Mouse (Mus musculus) myocyte (in vitro differentiated cells): Measurements from ENCODE around the gene Tgfb1i1. TPM values are rescaled to one million over a fixed set of nuclear protein-coding genes. Genes with fewer than 3 reads are reported as not detected.

ENCODE experiments used
- H3K27me3 ChIP-seq: one replicate; pipeline ENCODE4 v1.6.1; 2011; ENCODE audit not compliant: control insufficient read depth, insufficient read depth, insufficient read length
- H3K36me3 ChIP-seq: one replicate; pipeline ENCODE4 v1.6.1; 2011; ENCODE audit not compliant: control insufficient read depth, insufficient read depth
- H3K4me2 ChIP-seq: one replicate; pipeline ENCODE4 v1.6.1; 2011; ENCODE audit warnings: low read depth, control low read depth
- H3K4me3 ChIP-seq: one replicate; pipeline ENCODE4 v1.5.1; 2011; ENCODE audit warnings: mild to moderate bottlenecking, control low read depth, moderate library complexity
- H3K79me2 ChIP-seq: one replicate; pipeline ENCODE4 v1.6.1; 2011; ENCODE audit not compliant: control insufficient read depth, insufficient read depth
- H3ac ChIP-seq: one replicate; pipeline ENCODE4 v1.6.1; 2011; ENCODE audit not compliant: control insufficient read depth, insufficient read length
- CEBPB ChIP-seq: IDR thresholded peaks from 2 replicates; pipeline ENCODE4 v1.6.1; 2011; ENCODE audit warnings: mild to moderate bottlenecking, moderate library complexity; ENCODE audit not compliant: poor library complexity, insufficient read depth, severe bottlenecking
- E2F4 ChIP-seq: IDR thresholded peaks from one replicate; pipeline ENCODE4 v1.6.1; 2011; ENCODE audit warnings: mild to moderate bottlenecking, control low read depth, moderate library complexity; ENCODE audit not compliant: insufficient read depth
- MAX ChIP-seq: IDR thresholded peaks from one replicate; pipeline ENCODE4 v1.6.1; 2011; ENCODE audit warnings: low read depth, mild to moderate bottlenecking, control low read depth
- MYOD1 ChIP-seq, 3 experiments: IDR thresholded peaks; one replicate each; pipeline ENCODE4 v1.6.1; 2011; ENCODE audit warnings: control low read depth in 2 of 3, low read depth in 2 of 3, mild to moderate bottlenecking in 2 of 3, moderate library complexity in 1 of 3; ENCODE audit not compliant: insufficient read length in 2 of 3, control insufficient read depth in 1 of 3
- MYOG ChIP-seq, 3 experiments: IDR thresholded peaks; one replicate each; pipeline ENCODE4 v1.6.1; 2011; ENCODE audit warnings: control low read depth in 2 of 3, low read depth in 2 of 3, mild to moderate bottlenecking in 2 of 3; ENCODE audit not compliant: insufficient read length in 2 of 3, control insufficient read depth in 1 of 3, insufficient read depth in 1 of 3
- POLR2A ChIP-seq: IDR thresholded peaks from one replicate; pipeline ENCODE4 v1.6.1; 2011; ENCODE audit warnings: low read depth, mild to moderate bottlenecking, control low read depth, moderate library complexity; ENCODE audit not compliant: insufficient read length
- POLR2AphosphoS2 ChIP-seq: IDR thresholded peaks from one replicate; pipeline ENCODE4 v1.6.1; 2011; ENCODE audit warnings: low read depth, control low read depth; ENCODE audit not compliant: insufficient read length
- REST ChIP-seq: IDR thresholded peaks from one replicate; pipeline ENCODE4 v1.6.1; 2011; ENCODE audit warnings: mild to moderate bottlenecking, control low read depth, moderate library complexity; ENCODE audit not compliant: insufficient read depth, insufficient read length
- SRF ChIP-seq: IDR thresholded peaks from one replicate; pipeline ENCODE4 v1.6.1; 2011; ENCODE audit warnings: low read depth; ENCODE audit not compliant: control insufficient read depth, insufficient read length
- TCF12 ChIP-seq: IDR thresholded peaks from one replicate; pipeline ENCODE4 v1.6.1; 2011; ENCODE audit warnings: mild to moderate bottlenecking, control low read depth; ENCODE audit not compliant: poor library complexity, insufficient read depth, severe bottlenecking
- TCF3 ChIP-seq: IDR thresholded peaks from one replicate; pipeline ENCODE4 v1.6.1; 2011; ENCODE audit warnings: low read depth, control low read depth; ENCODE audit not compliant: insufficient read length
- USF1 ChIP-seq: IDR thresholded peaks from one replicate; pipeline ENCODE4 v1.6.1; 2011; ENCODE audit warnings: low read depth, mild to moderate bottlenecking, control low read depth, moderate library complexity
- polyA plus RNA-seq: library from polyadenylated mRNA; unstranded; fragments of >200 nt; fragmentation: generic; extraction: Trizol; gene quantifications from one replicate; pipeline ENCODE4 v1.2.1, GENCODE M21; 2012; ENCODE audit warnings: missing spikeins

Gene Tgfb1i1
- polyA plus RNA-seq, 1 experiment: 58.1 TPM

DNA sequence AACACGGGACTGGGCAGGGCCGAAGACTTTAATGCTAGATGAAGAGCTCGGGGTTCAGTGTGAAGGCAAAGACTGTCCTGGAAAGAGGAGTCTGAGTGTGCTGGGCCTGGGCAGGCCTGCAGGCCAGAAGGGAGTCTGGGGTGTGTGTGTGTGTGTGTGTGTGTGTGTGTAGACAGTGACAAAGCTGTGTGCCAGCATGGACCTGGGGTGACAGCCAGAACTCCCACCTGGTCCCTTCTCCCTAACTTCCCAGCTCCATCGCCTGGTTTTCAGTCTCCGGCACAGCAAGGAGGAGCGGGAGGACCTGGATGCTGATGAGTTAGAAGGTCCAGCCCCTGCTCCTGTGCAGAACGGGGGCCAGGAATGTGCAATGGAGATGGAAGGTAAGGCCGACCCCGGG lies 24.9 kb downstream of the Tgfb1i1 start:
- H3K36me3 ChIP-seq: peaks cover 9% of the 10 kb centered on the region
- H3ac ChIP-seq: no peak overlapping the region
- no peak for TF ChIP-seq POLR2A
- TF ChIP-seq POLR2AphosphoS2: no peak
- no peak for TF ChIP-seq TCF12
- no peak for TF ChIP-seq MAX
- TF ChIP-seq USF1: no peak
- no peak overlapping the region for H3K4me2 ChIP-seq
- no peaks in the 10 kb centered on the region for H3K27me3 ChIP-seq
- no peaks in the 10 kb centered on the region for H3K79me2 ChIP-seq
- no peak overlapping the region for H3K4me3 ChIP-seq

DNA sequence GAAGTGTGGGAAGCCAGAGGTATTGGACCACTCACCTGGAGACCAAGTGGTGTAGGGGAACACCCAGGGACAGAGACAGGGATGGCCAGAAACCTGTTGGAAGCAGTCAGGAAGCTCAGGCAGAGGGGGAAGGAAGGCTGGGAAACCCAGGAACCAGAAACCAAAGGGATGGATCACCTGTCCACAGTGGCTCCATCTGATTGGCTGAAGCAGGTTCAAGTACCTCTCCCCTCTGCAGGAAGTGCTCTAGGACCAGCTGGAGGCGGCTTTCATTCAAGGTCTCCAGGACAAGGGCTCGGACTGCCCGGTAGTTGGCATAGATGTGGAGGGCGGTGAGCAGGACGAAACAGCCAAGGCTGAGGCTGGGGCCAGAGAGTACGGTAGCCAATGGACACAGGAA lies 29.4 kb downstream of the Tgfb1i1 start:
- TF ChIP-seq REST (no peak), E2F4 (no peak), USF1 (no peak), CEBPB (no peak), MAX (no peak)
- no peak overlapping the region for H3ac ChIP-seq
- no peaks in the 10 kb centered on the region for H3K79me2 ChIP-seq
- H3K4me3 ChIP-seq: no peak overlapping the region
- peaks cover 16% of the 10 kb centered on the region for H3K36me3 ChIP-seq
- H3K4me2 ChIP-seq: no peak overlapping the region
- H3K27me3 ChIP-seq: no peaks in the 10 kb centered on the region

DNA sequence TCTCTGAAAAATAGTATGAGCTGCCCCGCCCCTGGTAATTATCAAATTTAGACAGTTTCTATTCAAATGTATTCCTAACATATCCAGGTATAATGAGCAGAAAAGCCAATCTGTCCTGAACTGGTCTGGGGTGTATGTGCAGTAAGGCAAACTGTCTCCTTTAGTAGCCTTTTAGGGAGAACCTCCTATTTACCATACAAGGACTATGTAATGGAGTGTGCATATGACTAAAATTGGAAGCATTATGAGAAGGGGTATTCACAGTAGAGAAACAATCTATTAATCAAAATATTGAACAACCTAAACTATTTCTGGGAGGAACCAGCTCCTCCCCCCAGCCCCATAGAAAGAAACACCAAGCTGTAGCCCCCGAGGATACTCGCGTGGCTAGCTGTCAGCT lies 33.1 kb downstream of the Tgfb1i1 start:
- Histone ChIP-seq H3K36me3 (peaks cover 16% of the 10 kb centered on the region), H3K4me3 (no peak overlapping the region), H3ac (no peak overlapping the region), H3K4me2 (no peak overlapping the region), H3K79me2 (no peaks in the 10 kb centered on the region), H3K27me3 (no peaks in the 10 kb centered on the region)
- TF ChIP-seq POLR2A: no peak
- no peak for TF ChIP-seq TCF12
- no peak for TF ChIP-seq MYOD1 (IDR thresholded peaks at IDR 0.05; ENCODE audit: control insufficient read depth in 1 of 3, insufficient read length in 2 of 3, low read depth in 2 of 3)
- no peak for TF ChIP-seq E2F4
- TF ChIP-seq REST: no peak
- no peak for TF ChIP-seq CEBPB
- no peak for TF ChIP-seq SRF

DNA sequence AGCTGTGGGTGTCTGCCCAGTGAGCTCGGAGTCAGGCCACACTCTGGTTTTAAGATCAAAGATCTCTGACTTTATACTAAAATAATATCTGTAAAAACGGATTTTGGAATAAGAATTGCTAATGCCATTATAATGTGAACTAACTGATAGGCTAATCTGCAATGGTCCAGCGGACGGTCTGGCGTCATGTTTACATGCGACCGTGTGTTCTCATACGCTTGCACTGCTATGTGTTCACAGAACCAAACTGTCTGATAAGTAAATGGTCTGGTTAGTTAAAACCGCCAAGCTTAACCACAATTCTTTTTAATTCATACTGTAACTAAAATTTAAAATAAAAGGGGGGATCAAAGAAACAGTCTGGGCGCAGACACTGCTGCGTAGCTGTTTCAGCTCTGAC lies 35.2 kb downstream of the Tgfb1i1 start:
- no peak for TF ChIP-seq E2F4
- TF ChIP-seq SRF: no peak
- no peak for TF ChIP-seq TCF12
- TF ChIP-seq REST: no peak
- no peak for TF ChIP-seq USF1
- TF ChIP-seq TCF3: no peak
- TF ChIP-seq MYOD1 (IDR thresholded peaks at IDR 0.05; ENCODE audit: control insufficient read depth in 1 of 3, insufficient read length in 2 of 3, low read depth in 2 of 3): no peak
- TF ChIP-seq MAX: no peak
- no peak for TF ChIP-seq CEBPB
- TF ChIP-seq POLR2AphosphoS2: no peak
- no peak overlapping the region for H3K4me3 ChIP-seq
- no peak overlapping the region for H3K4me2 ChIP-seq
- no peak overlapping the region for H3ac ChIP-seq
- peaks cover 6% of the 10 kb centered on the region for H3K36me3 ChIP-seq
- H3K79me2 ChIP-seq: no peaks in the 10 kb centered on the region
- H3K27me3 ChIP-seq: no peaks in the 10 kb centered on the region

DNA sequence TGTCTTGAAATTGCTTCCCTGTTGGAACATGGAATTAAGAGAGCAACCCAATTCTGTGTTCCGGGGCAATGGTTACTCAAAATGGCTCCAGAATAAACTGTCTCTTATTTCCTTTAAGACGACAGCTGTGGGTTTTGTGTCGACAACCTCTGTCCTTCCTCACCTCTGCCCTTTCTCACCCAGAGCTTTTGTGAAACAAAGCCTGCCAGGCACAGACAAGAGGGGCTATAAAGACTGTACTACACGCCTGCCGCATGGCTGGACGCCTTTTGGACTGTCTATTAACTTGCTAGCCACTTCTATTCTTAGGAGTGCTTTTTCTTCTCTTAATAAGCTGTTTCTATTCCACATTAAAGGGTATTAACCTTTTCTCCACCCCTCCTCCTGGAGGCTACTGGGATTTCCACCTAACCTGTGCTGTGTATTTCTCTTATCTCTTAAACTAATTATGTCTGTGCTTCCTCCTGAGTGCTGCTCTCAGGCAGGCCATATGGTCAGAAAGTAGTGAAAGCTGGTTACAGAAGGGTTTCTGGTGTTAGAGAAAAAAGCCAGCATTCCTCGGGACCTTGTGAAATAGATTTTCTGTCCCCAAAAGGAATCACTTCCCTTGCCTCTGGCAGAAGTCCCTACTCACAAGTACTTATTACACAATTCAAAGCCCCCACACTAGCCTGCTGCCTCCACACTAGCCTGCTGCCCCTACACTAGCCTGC lies 36.1 kb downstream of the Tgfb1i1 start:
- TF ChIP-seq POLR2AphosphoS2: no peak
- TF ChIP-seq MYOD1 (IDR thresholded peaks at IDR 0.05; ENCODE audit: control insufficient read depth in 1 of 3, insufficient read length in 2 of 3, low read depth in 2 of 3): no peak
- TF ChIP-seq MAX: no peak
- no peak for TF ChIP-seq CEBPB
- no peak for TF ChIP-seq SRF
- TF ChIP-seq POLR2A: no peak
- no peak for TF ChIP-seq REST
- no peak for TF ChIP-seq USF1
- no peak for TF ChIP-seq TCF3
- no peak for TF ChIP-seq MYOG (IDR thresholded peaks at IDR 0.05; ENCODE audit: control insufficient read depth in 1 of 3, insufficient read depth in 1 of 3, insufficient read length in 2 of 3, low read depth in 2 of 3)
- no peak for TF ChIP-seq E2F4
- no peak for TF ChIP-seq TCF12
- no peak overlapping the region for H3ac ChIP-seq
- no peaks in the 10 kb centered on the region for H3K79me2 ChIP-seq
- peaks cover 6% of the 10 kb centered on the region for H3K36me3 ChIP-seq
- H3K4me2 ChIP-seq: no peak overlapping the region
- H3K4me3 ChIP-seq: no peak overlapping the region
- H3K27me3 ChIP-seq: no peaks in the 10 kb centered on the region
